Mouse (Mus musculus): ENCODE results near the gene Mrpl48. TPM values are rescaled to one million over a fixed set of nuclear protein-coding genes. Genes with fewer than 3 reads are reported as not detected.

Mrpl48 gene
- 54.7 and 58.1 TPM in 2 replicates for polyA plus RNA-seq (2015; fragmentation: Nextera tagmentation; extraction: Ambion mirVana)

GRCm38 (mm10) chr7:100608130-100608741, at the start of gene Mrpl48:
Gene Mrpl48, minus strand, starts transcription at chr7:100608301.

GRCm38 (mm10) chr7:100607214-100608129, 629 bp downstream of the Mrpl48 start, which contains the start of gene Rab6a:
Gene Rab6a, plus strand, starts transcription at chr7:100607410.

GRCm38 (mm10) chr7:100536804-100537518, 71.1 kb downstream of the Mrpl48 start, which contains the start of gene Coa4:
Gene Coa4, plus strand, starts transcription at chr7:100537071.

GRCm38 (mm10) chr7:100514573-100514972, 93.5 kb downstream of the Mrpl48 start, which contains the start of gene Dnajb13:
Gene Dnajb13, minus strand, starts transcription at chr7:100514960.

Other genes starting within 250 kb of the Mrpl48 start
- 13.8 and 15.0 TPM in 2 replicates for gene C2cd3, start 236.1 kb downstream of the Mrpl48 start, polyA plus RNA-seq (2015; fragmentation: Nextera tagmentation; extraction: Ambion mirVana)
- gene Ppme1, start 236.0 kb downstream of the Mrpl48 start, polyA plus RNA-seq (2015; fragmentation: Nextera tagmentation; extraction: Ambion mirVana) = 16.3 and 18.1 TPM in 2 replicates
- gene Ucp3, start 135.3 kb downstream of the Mrpl48 start, polyA plus RNA-seq (2015; fragmentation: Nextera tagmentation; extraction: Ambion mirVana) = not detected in 2 replicates
- gene Ucp2, start 115.0 kb downstream of the Mrpl48 start, polyA plus RNA-seq (2015; fragmentation: Nextera tagmentation; extraction: Ambion mirVana) = 1,043 and 1,112 TPM in 2 replicates
- gene Dnajb13, start 93.3 kb downstream of the Mrpl48 start, polyA plus RNA-seq (2015; fragmentation: Nextera tagmentation; extraction: Ambion mirVana) = 1.8 and 2.7 TPM in 2 replicates
- 12.5 and 14.3 TPM in 2 replicates for gene Coa4, start 71.2 kb downstream of the Mrpl48 start, polyA plus RNA-seq (2015; fragmentation: Nextera tagmentation; extraction: Ambion mirVana)
- 53.3 and 53.4 TPM in 2 replicates for gene Rab6a, start 891 bp downstream of the Mrpl48 start, polyA plus RNA-seq (2015; fragmentation: Nextera tagmentation; extraction: Ambion mirVana)
- 0.36 and 0.38 TPM in 2 replicates for gene Plekhb1, start 54.1 kb upstream of the Mrpl48 start, polyA plus RNA-seq (2015; fragmentation: Nextera tagmentation; extraction: Ambion mirVana)
- gene Fam168a, start 98.3 kb upstream of the Mrpl48 start, polyA plus RNA-seq (2015; fragmentation: Nextera tagmentation; extraction: Ambion mirVana) = 12.2 and 15.1 TPM in 2 replicates

Data from spleen, postnatal 0 days (tissue).